Mouse (Mus musculus): ENCODE results near the gene Pdcd2l. TPM values are rescaled to one million over a fixed set of nuclear protein-coding genes. Genes with fewer than 3 reads are reported as not detected.

The Pdcd2l gene
- 10 to 100 TPM; 28.3 to 31.6 TPM for total RNA-seq (2021)
- long read RNA-seq, experiment 1, transcript Pdcd2l-201 (7 exons, 1,295 nt) = major isoform, 21 of 34 reads
- long read RNA-seq, experiment 1, partial matches to known transcripts = 8 of 34 reads
- long read RNA-seq, experiment 1, other reads (novel, unspliced or antisense) = 5 of 34 reads
- long read RNA-seq, experiment 2, transcript Pdcd2l-201 (7 exons, 1,295 nt) = major isoform, 35 of 75 reads
- long read RNA-seq, experiment 2, partial matches to known transcripts = 37 of 75 reads
- long read RNA-seq, experiment 2, other reads (novel, unspliced or antisense) = 3 of 75 reads

GRCm38 (mm10) chr7:34196132-34197128 lies at the start of gene Pdcd2l:
TSS of gene Pdcd2l (minus strand) at chr7:34196661.
- DNase-seq (ENCODE audit: low spot score in 2 of 2) = peak; percentile 83 to 93

GRCm38 (mm10) chr7:34242176-34242575 lies 45.7 kb upstream of the Pdcd2l start:
- no peak for DNase-seq (ENCODE audit: low spot score in 2 of 2)

GRCm38 (mm10) chr7:34238086-34238485 lies 41.6 kb upstream of the Pdcd2l start:
- DNase-seq (ENCODE audit: low spot score in 2 of 2) = no peak

GRCm38 (mm10) chr7:34235602-34236001 lies 39.1 kb upstream of the Pdcd2l start:
- DNase-seq (ENCODE audit: low spot score in 2 of 2) = no peak

- DNase-seq (ENCODE audit: low spot score in 2 of 2) = no peak
These were observed 38.4 kb upstream of the Pdcd2l start for GRCm38 (mm10) chr7:34234610-34235561.

GRCm38 (mm10) chr7:34233909-34234609 lies 37.6 kb upstream of the Pdcd2l start:
- peak; percentile 96 to 98 for DNase-seq (ENCODE audit: low spot score in 2 of 2)

- no peak for DNase-seq (ENCODE audit: low spot score in 2 of 2)
These were observed 36.6 kb upstream of the Pdcd2l start for GRCm38 (mm10) chr7:34232785-34233725.

GRCm38 (mm10) chr7:34230116-34230515 lies 33.7 kb upstream of the Pdcd2l start, which contains the start of gene Gpi1:
TSS of gene Gpi1 (minus strand) at chr7:34230336.
- DNase-seq (ENCODE audit: low spot score in 2 of 2) = peak; percentile 62 to 66

- DNase-seq (ENCODE audit: low spot score in 2 of 2) = peak in 1 of 2 experiments; percentile 24
These were observed 33.2 kb upstream of the Pdcd2l start for GRCm38 (mm10) chr7:34229691-34230111.

GRCm38 (mm10) chr7:34229153-34229552 lies 32.7 kb upstream of the Pdcd2l start:
- no peak for DNase-seq (ENCODE audit: low spot score in 2 of 2)

- no peak for DNase-seq (ENCODE audit: low spot score in 2 of 2)
These were observed 32.2 kb upstream of the Pdcd2l start for GRCm38 (mm10) chr7:34228641-34229040.

- DNase-seq (ENCODE audit: low spot score in 2 of 2) = no peak
These were observed 30.4 kb upstream of the Pdcd2l start for GRCm38 (mm10) chr7:34226846-34227245.

GRCm38 (mm10) chr7:34226086-34226485 lies 29.6 kb upstream of the Pdcd2l start:
- DNase-seq (ENCODE audit: low spot score in 2 of 2) = no peak

GRCm38 (mm10) chr7:34224308-34224707 lies 27.8 kb upstream of the Pdcd2l start:
- DNase-seq (ENCODE audit: low spot score in 2 of 2) = no peak

GRCm38 (mm10) chr7:34222340-34222739 lies 25.9 kb upstream of the Pdcd2l start:
- no peak for DNase-seq (ENCODE audit: low spot score in 2 of 2)

- no peak for DNase-seq (ENCODE audit: low spot score in 2 of 2)
These were observed 25.3 kb upstream of the Pdcd2l start for GRCm38 (mm10) chr7:34221594-34222250.

GRCm38 (mm10) chr7:34218496-34218895 lies 22.0 kb upstream of the Pdcd2l start:
- DNase-seq (ENCODE audit: low spot score in 2 of 2) = no peak

- no peak for DNase-seq (ENCODE audit: low spot score in 2 of 2)
These were observed 20.0 kb upstream of the Pdcd2l start for GRCm38 (mm10) chr7:34216474-34216873.

Measured in adrenal gland, postnatal 4 days (tissue).